Mouse (Mus musculus) lung, embryonic 14.5 days (tissue): ENCODE measurements around the gene Sema3c. TPM values are rescaled to one million over a fixed set of nuclear protein-coding genes. Genes with fewer than 3 reads are reported as not detected.

Experiments used
- ATAC-seq: fragments of 200-750 bp; cut with Nextera tagmentation; 2 replicates; pipeline ENCODE4 v1.8.0; 2017; ENCODE audit warnings: mild to moderate bottlenecking, moderate TSS enrichment, moderate library complexity; ENCODE audit not compliant: insufficient read depth
- DNase-seq: peaks from one replicate; pipeline ENCODE4 v3.0.0-alpha.2; 2015
- H3K27ac ChIP-seq: fragments of 300-500 bp; sonication (generic); 2 replicates; pipeline ENCODE4 v1.5.1; 2014; ENCODE audit warnings: low read depth, mild to moderate bottlenecking, moderate library complexity
- H3K27me3 ChIP-seq: fragments of 300-500 bp; sonication (generic); 2 replicates; pipeline ENCODE4 v1.6.1; 2014; ENCODE audit warnings: low read length, control low read depth; ENCODE audit not compliant: insufficient read depth
- H3K36me3 ChIP-seq: fragments of 300-500 bp; sonication (generic); 2 replicates; pipeline ENCODE4 v1.6.1; 2014; ENCODE audit warnings: control low read depth; ENCODE audit not compliant: insufficient read depth
- H3K4me1 ChIP-seq: fragments of 300-500 bp; sonication (generic); 2 replicates; pipeline ENCODE4 v1.6.1; 2014; ENCODE audit warnings: antibody characterized with exemption, control low read depth; ENCODE audit not compliant: insufficient read depth
- H3K4me2 ChIP-seq: fragments of 300-500 bp; sonication (generic); 2 replicates; pipeline ENCODE4 v1.6.1; 2014; ENCODE audit warnings: mild to moderate bottlenecking
- H3K4me3 ChIP-seq: fragments of 300-500 bp; sonication (generic); 2 replicates; pipeline ENCODE4 v1.5.1; 2014; ENCODE audit warnings: low read depth, low read length
- H3K9ac ChIP-seq: fragments of 300-500 bp; sonication (generic); 2 replicates; pipeline ENCODE4 v1.6.1; 2014
- H3K9me3 ChIP-seq: fragments of 300-500 bp; sonication (generic); 2 replicates; pipeline ENCODE4 v1.6.1; 2016; ENCODE audit warnings: low read depth, low read length, control low read depth
- CTCF ChIP-seq: IDR thresholded peaks from 2 replicates; pipeline ENCODE4 v1.5.1; 2016; ENCODE audit warnings: antibody characterized with exemption, low read depth
- WGBS: fragments of 180-500 bp; shearing (Covaris S2); extraction: QIAGEN DNeasy Blood & Tissue Kit; methylation state at CpG from one replicate; pipeline ENCODE4 v1.1.7; 2014; 5-methylcytosine and 5-hydroxymethylcytosine counted together
- polyA plus RNA-seq: library from polyadenylated mRNA; unstranded; fragments of >200 nt; fragmentation: Nextera tagmentation; extraction: Ambion mirVana; gene quantifications from 2 replicates; pipeline ENCODE4 v1.2.1, GENCODE M21; 2014

Sema3c gene
- polyA plus RNA-seq, 1 experiment from 2014 or later: 31.3 TPM

DNA sequence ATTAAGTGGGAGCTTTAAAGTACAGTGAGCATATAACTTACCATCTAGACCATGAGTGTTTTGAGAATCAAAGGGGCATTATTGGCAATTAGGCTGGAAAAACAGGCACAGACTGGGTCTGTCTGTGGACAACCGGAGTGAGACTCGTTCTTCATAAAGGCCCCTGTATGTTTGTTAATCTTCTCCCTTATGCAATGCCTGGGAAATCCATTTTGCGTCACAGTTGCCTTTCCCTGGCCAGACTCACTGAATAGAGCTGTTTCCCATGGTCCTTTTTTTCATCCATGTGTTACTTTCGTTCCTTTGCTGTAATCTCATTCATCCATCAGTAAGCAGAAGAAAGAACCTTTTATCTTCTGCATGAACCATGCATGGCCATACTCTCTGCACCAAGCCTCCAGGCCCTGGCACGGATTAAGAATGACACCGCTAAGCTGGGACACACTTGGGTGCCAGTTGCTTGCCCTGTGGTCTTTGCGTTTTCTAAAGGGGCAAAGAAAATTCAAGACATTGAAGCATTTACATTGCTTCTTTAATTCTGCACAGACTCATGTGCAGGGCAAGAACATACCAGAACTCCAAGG is 73.7 kb downstream of the Sema3c start:
- H3K9me3 ChIP-seq: no peaks in the 10 kb centered on the region
- no peaks in the 10 kb centered on the region for H3K27me3 ChIP-seq
- DNase-seq: no peak
- H3K9ac ChIP-seq: no peak overlapping the region
- no peak overlapping the region for H3K4me2 ChIP-seq
- no peak for ATAC-seq
- H3K4me3 ChIP-seq: no peak overlapping the region
- no peaks in the 10 kb centered on the region for H3K4me1 ChIP-seq
- no peak overlapping the region for H3K27ac ChIP-seq
- TF ChIP-seq CTCF: no peak
- WGBS: 72% methylated on average over 7 of the region's 7 CpGs
- H3K36me3 ChIP-seq: no peaks in the 10 kb centered on the region

DNA sequence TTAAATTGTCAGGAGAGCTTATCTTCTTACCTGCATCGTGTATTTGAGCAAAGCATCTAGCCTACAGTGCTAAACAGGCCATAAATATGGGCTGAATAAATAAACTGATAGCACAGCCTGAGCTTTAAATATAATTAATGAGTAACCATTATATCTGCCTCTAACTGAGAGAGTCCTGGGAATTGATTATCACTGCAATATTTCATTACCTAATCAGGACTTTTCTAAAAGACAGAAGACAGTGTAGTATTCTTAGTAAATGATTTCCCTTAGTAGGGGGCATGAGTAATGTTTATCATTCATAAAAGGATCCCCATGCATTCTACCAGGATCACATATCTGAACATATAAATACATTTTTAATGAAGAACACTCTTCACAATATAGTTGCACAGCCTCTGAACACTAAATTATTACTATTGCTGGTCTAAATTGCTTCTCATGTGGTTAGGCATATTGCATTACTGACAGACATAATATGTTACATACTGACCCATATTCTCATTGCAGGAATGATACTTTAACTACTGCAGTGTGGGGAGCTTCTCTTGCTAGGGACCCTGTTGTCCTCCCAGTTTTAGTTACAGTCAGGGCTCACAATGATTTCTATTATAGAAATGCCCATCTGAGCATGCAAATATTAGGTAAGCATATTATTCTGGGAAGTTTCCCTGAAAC is 74.9 kb downstream of the Sema3c start:
- H3K27me3 ChIP-seq: no peaks in the 10 kb centered on the region
- no peak for ATAC-seq
- no peak overlapping the region for H3K9ac ChIP-seq
- no peaks in the 10 kb centered on the region for H3K9me3 ChIP-seq
- DNase-seq: no peak
- H3K36me3 ChIP-seq: no peaks in the 10 kb centered on the region
- no peak for TF ChIP-seq CTCF
- no peak overlapping the region for H3K4me2 ChIP-seq
- 9% methylated on average over 1 of the region's 1 CpGs for WGBS
- no peak overlapping the region for H3K4me3 ChIP-seq
- H3K4me1 ChIP-seq: no peaks in the 10 kb centered on the region
- no peak overlapping the region for H3K27ac ChIP-seq

DNA sequence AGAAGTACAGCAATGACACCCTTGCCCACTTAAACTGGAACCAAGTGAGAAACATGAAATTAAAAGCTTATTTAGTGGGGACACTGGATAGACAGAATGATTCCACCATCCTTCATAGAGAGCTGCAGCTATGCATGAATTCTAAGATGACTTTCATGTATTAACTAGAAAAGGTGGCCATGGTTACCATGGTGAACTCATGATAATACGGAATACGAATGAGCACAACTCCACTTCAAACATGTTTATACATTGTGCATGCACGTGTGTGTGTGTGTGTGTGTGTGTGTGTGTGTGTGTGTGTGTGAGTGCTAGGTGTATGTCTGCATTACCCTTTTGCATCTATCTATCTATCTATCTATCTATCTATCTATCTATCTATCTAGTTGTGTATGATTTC is 87.1 kb downstream of the Sema3c start:
- no peak for DNase-seq
- Histone ChIP-seq H3K9ac (no peak overlapping the region), H3K36me3 (no peaks in the 10 kb centered on the region), H3K4me2 (no peak overlapping the region), H3K27me3 (no peaks in the 10 kb centered on the region), H3K27ac (no peak overlapping the region), H3K4me3 (no peak overlapping the region), H3K4me1 (no peaks in the 10 kb centered on the region), H3K9me3 (no peaks in the 10 kb centered on the region)
- no peak for TF ChIP-seq CTCF
- 72% methylated on average over 3 of the region's 3 CpGs for WGBS
- ATAC-seq: no peak

DNA sequence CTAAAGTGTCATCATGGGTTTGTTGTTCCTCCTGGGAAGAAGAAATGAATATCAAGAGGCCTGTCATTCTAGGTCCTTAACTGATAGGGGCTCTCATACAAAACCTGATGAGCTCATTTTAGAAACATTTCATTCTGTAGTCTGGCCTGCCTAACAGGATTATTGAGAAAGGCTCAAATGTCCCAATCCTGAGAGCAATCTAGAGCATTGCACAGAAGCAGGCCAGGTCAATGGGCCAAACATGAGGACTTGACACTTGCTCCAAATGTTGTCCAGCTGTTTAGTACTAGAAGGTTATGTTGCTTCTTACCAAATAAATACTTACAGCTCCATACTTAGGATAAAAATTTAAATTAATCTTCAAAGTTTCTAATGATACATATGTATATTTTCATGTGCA is 97.3 kb downstream of the Sema3c start:
- H3K27me3 ChIP-seq: no peaks in the 10 kb centered on the region
- DNase-seq (no peak), ATAC-seq (no peak)
- no peak overlapping the region for H3K4me3 ChIP-seq
- no peaks in the 10 kb centered on the region for H3K36me3 ChIP-seq
- no peaks in the 10 kb centered on the region for H3K9me3 ChIP-seq
- no peak overlapping the region for H3K9ac ChIP-seq
- H3K27ac ChIP-seq: no peak overlapping the region
- no peak overlapping the region for H3K4me2 ChIP-seq
- no peak for TF ChIP-seq CTCF
- H3K4me1 ChIP-seq: no peaks in the 10 kb centered on the region

DNA sequence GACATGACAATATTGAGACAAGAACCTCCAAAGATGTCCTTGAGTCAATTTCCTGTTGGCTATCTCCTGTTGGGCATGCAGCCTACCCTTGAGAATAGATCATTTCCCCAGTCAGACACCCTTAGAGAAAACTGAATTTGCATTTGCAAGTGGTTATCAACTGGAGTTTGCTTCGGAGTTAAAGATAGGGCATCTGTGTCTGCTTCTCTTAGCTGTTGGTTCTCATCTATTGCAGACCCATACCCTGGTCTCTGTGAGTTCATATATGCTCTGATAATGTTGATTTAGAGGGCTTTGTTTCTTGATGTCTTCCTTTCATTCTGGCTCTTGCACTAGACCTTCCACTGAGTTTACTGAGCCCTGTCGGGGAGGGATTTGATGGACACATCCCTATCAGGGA is 106.8 kb downstream of the Sema3c start:
- WGBS: 80% methylated on average over 2 of the region's 2 CpGs
- Histone ChIP-seq H3K36me3 (no peaks in the 10 kb centered on the region), H3K4me1 (no peaks in the 10 kb centered on the region), H3K27me3 (no peaks in the 10 kb centered on the region), H3K27ac (no peak overlapping the region), H3K9ac (no peak overlapping the region), H3K4me3 (no peak overlapping the region), H3K4me2 (no peak overlapping the region), H3K9me3 (no peaks in the 10 kb centered on the region)
- ATAC-seq: no peak
- no peak for TF ChIP-seq CTCF
- no peak for DNase-seq

DNA sequence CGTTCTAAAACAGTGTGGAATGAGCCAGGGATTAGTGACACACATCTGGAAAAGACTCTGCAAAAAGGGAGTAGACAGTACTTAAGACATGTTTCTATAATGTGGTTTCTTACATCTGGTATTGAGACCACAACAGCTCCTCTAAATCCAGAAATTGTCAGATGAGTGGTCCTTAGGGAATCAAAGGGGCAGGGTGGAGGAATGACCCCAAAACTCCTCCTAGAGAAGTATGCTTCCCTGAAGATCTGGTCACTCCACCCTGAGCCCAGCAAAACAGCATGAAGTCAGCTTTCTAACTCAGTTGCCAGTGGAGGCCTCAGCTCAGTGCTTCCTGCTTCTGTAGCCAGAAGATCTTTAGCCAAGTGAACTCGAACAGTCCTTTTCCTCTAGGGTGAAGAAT is 115.0 kb downstream of the Sema3c start:
- TF ChIP-seq CTCF: no peak
- Histone ChIP-seq H3K27ac (no peak overlapping the region; the same call in 1 of the 2 replicates), H3K4me1 (no peaks in the 10 kb centered on the region), H3K9ac (no peak overlapping the region), H3K9me3 (no peaks in the 10 kb centered on the region), H3K4me3 (no peak overlapping the region), H3K27me3 (no peaks in the 10 kb centered on the region), H3K4me2 (no peak overlapping the region), H3K36me3 (0 out of 2 replicates have a peak, but pooled peaks cover 3% of the 10 kb centered on the region)
- WGBS: 63% methylated on average over 2 of the region's 2 CpGs
- DNase-seq: no peak
- peak; percentile 56 for ATAC-seq

DNA sequence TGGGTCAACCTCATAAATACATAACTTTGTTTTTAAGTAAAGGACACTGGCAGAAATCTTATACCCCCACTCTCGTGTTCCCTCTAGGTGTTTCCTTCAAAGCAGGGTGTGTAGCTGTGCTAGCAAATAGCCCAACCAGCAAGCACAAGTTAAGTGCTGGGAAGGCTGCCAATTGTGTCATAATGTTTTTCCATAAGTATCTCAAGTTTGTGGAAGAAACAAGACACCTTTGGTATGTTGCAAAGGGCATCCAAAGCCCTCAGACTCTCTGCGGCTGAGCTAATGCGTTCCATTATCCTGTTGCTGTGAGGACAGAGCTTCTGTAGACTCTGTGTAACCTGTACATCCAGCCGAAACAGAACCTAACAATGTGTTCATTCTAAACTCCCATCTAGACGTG is 115.5 kb downstream of the Sema3c start:
- H3K27ac ChIP-seq: no peak overlapping the region
- peak; percentile 75 for ATAC-seq

More for the DNA sequence above, 115.5 kb downstream of the Sema3c start:
- H3K4me1 ChIP-seq: no peaks in the 10 kb centered on the region
- WGBS: 55% methylated on average over 5 of the region's 5 CpGs
- no peaks in the 10 kb centered on the region for H3K9me3 ChIP-seq
- H3K36me3 ChIP-seq: 0 out of 2 replicates have a peak, but pooled peaks cover 3% of the 10 kb centered on the region
- TF ChIP-seq CTCF: no peak
- no peak overlapping the region for H3K9ac ChIP-seq
- DNase-seq: peak; percentile 83
- no peak overlapping the region for H3K4me2 ChIP-seq
- H3K4me3 ChIP-seq: no peak overlapping the region
- H3K27me3 ChIP-seq: no peaks in the 10 kb centered on the region
